Mouse (Mus musculus): Measurements from ENCODE around the gene Nek8. TPM values are rescaled to one million over a fixed set of nuclear protein-coding genes. Genes with fewer than 3 reads are reported as not detected.

Gene Nek8
- total RNA-seq, 2 experiments from 2014 or later: 0.99 to 1.2 TPM

DNA sequence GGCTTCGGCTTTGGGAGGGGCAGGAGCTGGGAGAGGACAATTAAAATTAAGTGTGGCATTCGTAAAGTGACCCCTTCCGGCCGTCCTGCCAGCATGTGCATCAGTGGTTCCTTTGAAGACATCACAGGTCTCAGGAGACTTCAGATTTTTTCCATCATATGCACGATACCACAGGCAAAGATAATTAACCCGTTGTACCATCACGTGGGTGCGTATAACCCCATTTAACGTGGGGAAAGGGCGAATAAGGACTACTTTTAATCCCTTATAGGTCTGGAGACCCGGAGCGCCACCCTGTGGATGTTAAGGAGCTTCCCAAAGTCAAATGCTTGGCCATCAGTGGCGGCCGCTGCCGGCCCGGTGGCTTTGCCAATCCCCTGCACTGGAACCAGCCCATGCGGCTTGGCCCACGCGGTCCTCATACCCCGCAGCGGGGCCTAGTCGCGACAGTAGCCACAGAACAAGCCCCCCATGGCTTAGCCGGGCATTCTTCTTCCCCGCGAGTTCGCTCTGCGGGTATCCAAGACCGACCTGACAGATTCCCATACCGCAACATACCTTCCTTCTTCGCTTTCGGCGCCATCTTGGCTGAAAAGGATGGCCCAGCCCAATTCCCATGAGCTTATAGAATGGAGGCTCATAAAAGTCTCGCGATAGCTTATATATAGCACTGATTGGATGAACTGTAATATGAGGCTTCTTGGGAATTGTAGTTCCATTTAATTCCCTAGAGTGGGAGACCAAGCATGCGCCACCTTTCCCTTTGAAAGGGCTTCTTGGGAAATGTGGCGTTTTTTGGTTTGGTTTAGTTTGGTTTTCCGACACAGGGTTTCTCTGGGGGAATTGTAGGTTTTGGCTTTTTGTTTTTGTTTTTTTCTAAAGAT, 6.7 kb upstream of the Nek8 start, which contains the start of gene Rpl23a:
Gene Rpl23a, minus strand, starts transcription at position 624 of the 884 bp plus-strand sequence.
- peak; percentile 79 for DNase-seq

GRCm38 (mm10) chr11:78182450-78182849, 6.0 kb upstream of the Nek8 start:
- DNase-seq: no peak

- DNase-seq: no peak
These were observed 5.4 kb upstream of the Nek8 start for GRCm38 (mm10) chr11:78181830-78182357.

DNA sequence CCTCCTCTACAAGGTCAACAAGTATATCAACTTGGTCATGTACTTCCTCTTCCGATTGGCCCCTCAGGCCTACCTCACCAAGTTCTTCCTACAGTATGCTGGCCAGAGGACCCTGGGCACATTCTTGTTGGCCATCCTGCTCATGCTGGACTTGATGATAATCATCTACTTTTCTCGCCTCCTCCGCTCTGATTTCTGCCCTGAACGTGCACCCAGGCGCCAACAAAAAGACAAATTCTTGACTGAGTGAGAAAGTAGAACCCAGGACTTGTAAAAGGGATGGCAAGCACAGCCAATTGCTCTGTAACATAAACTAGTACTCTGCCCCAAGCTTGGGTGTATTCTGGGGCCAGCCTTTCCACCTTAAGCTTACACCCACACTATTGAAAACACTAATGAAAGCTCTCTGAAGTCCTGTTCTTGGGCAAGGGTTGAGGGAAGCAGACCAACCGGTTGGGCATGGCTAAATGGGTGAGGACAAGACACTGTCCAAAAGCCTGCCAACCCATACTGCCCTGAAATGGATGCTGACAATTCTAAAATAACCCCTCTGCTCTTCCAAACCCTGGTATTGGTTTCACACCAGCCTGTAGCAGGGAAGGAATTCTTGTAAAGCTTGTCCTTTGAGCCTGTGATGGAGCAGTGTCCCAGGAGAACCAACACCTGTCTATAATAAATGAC, 3.7 kb upstream of the Nek8 start:
- no peak for DNase-seq

DNA sequence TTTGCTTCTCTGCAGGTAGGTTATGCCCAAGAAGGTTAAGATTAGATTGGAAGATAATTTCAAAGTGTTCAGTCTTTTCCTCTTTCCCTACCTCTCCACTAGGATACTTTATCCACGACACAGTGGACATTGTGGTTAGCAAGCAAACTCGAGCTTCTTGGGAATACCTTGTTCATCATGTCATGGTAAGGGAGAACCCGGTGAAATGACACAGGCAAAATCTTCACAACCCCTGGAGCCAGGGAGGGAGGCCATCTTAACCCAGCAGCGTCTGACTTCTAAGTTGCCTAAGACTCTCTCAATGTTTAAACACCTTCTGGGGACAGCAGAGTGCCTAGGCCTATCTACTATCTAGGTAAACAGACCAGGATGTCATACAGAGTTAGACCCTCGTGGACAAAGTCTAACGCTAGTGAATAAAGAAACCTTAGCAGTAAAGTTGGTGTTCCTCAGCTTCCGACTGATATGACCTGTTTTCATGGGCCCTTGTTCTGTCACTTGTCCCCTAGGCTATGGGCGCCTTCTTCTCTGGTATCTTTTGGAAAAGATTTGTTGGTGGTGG, 3.0 kb upstream of the Nek8 start:
- DNase-seq: no peak

GRCm38 (mm10) chr11:78178859-78179437, 2.5 kb upstream of the Nek8 start:
- no peak for DNase-seq

- peak; percentile 93 for DNase-seq
These were observed 1.7 kb upstream of the Nek8 start for GRCm38 (mm10) chr11:78177903-78178858.

- no peak for DNase-seq
These were observed 962 bp upstream of the Nek8 start for GRCm38 (mm10) chr11:78177437-78177836.

DNA sequence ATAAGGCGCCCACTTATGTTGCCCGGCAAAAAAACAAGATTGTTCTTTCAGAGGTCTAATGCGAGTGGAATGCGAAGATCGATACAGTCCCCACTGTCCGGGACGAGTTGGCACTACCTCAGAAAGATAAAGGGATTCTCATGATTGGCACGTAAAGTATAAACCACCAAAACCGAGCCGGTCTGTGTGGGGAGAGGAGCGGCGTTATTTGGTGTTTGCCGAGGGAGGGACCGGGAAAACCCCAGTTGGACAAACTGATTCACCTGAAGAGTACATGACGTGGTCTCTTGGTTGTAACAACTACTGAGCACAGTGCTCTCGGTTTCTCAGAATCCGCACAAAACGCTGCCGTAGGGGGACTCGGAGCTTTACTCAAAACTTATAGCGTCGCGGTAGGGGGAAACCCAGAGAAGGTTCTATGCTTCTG, 443 bp upstream of the Nek8 start:
- DNase-seq: no peak

- no peak for DNase-seq
These were observed 589 bp downstream of the Nek8 start for GRCm38 (mm10) chr11:78175771-78176401.

DNA sequence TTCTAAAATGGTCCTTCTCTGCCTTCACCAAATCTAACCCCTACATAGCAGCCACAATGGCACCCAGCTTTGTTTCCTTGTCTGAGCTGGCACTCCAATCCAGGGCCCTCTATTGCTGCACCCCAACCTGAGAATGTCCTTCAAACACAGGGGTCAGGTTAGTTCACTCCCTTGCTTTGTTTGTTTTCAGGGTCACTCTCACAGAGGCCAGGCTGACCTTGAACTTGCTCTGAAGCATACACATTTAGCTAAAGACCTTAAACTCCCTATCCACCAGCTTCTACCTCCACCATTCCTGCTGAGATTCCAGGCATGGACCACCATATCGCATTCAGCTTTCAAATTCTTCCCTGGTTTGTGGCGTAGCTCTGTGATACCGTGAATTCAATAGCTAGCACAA, 2.0 kb downstream of the Nek8 start:
- no peak for DNase-seq

- no peak for DNase-seq
These were observed 3.6 kb downstream of the Nek8 start for GRCm38 (mm10) chr11:78172748-78173383.

- DNase-seq: no peak
These were observed 4.3 kb downstream of the Nek8 start for GRCm38 (mm10) chr11:78172034-78172747.

GRCm38 (mm10) chr11:78171328-78171727, 5.1 kb downstream of the Nek8 start:
- no peak for DNase-seq

GRCm38 (mm10) chr11:78170306-78170705, 6.2 kb downstream of the Nek8 start:
- no peak for DNase-seq

GRCm38 (mm10) chr11:78168541-78169468, 7.7 kb downstream of the Nek8 start:
- DNase-seq: no peak

- no peak for DNase-seq
These were observed 9.1 kb downstream of the Nek8 start for GRCm38 (mm10) chr11:78167257-78167959.

- DNase-seq: no peak
These were observed 9.8 kb downstream of the Nek8 start for GRCm38 (mm10) chr11:78166640-78167039.

Data from gastrocnemius, postnatal 25 days (tissue).